Mouse (Mus musculus) bone marrow, adult 2 months (tissue): ENCODE data around the gene Abca17.

Source experiments
- CTCF ChIP-seq: fragments of 200-500 bp; IDR thresholded peaks from 2 replicates; pipeline ENCODE4 v1.5.1; 2011; ENCODE audit warnings: low read length, control low read depth; ENCODE audit not compliant: control insufficient read depth, insufficient read depth
- POLR2A ChIP-seq: fragments of 200-500 bp; IDR thresholded peaks from 2 replicates; pipeline ENCODE4 v1.6.1; 2011; ENCODE audit warnings: low read depth, mild to moderate bottlenecking, control low read depth, low read length, borderline replicate concordance; ENCODE audit not compliant: control insufficient read depth

DNA sequence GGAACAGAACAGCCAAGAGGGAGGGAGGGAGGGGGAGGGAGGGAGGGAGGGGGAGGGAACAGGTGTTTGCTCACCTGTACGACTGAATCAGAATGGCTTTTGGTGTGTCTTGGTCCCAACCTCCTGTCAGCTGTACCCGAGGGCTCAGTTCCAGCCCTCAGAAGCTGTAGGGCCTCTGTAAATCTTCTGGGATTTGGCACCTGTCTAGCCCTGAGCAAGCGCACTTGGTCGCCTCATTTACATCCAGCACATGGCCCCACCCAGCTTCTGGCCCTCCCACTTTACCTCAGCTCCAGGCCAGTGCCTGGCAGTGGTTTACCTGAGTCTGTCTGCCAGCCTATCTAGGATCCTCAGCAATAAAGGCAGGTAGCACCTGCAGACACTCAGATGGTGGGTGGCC is 42.7 kb upstream of the Abca17 start:
- TF ChIP-seq POLR2A (no peak), CTCF (no peak)
